Mouse (Mus musculus) mammary gland, adult 2 months (tissue): ENCODE measurements around the gene Lrba. TPM values are rescaled to one million over a fixed set of nuclear protein-coding genes. Genes with fewer than 3 reads are reported as not detected.

ENCODE experiments used
- polyA plus RNA-seq: library from polyadenylated mRNA; depleted of rRNA; stranded (reverse); fragments of >200 nt; gene quantifications from 2 replicates; pipeline ENCODE4 v1.2.3, GENCODE M21; 2012; ENCODE audit warnings: low replicate concordance; rRNA removed

Lrba gene
- polyA plus RNA-seq: 11.3 and 12.4 TPM in 2 replicates

GRCm38 (mm10) chr3:86224564-86225421 lies at the start of gene Lrba:
Lrba (plus strand) TSS chr3:86224680.

DNA sequence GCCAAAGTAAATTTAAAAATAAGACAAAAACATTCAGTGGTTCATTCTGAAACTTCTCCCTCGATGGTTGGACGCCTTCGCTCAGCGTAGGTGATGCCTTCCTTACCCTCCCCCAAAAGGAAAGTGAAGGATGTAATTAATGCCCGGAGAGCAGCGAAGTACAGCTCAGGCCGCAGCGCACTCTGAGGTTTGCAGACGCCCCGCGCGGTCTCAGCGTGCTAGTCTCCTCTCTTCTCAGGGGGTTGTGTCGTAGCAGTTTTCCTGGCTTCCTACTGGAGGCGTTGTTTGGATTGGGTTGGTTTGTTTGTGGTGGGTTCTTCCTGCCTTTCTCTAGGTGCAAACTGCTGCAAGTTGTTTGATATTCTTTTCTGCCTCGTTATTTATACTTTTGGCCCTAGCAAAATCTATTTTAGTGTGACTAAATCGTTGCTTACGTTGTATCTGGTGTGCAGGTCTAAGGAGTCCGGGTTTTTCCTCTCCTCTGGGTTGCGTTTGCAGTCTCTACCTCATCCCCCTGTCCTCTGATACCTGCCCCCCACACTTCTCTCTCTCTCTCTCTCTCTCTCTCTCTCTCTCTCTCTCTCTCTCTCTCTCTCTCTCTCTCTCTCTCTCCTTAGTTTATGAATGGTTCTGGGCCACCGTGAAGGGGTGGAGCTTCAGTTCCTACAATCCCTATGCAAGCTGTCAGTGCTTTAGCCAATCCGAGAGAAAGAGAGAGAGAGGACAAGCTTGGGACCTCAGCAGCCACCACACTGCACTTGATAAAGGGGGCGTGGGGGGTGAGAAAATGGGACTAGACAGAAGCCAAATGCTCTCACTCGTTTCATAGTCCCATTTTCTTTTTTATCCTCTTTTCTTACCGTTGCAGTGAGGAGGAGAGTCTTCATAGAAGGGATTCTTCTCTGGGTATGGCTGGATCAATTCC lies 323.9 kb downstream of the Lrba start, which contains the start of gene Mab21l2:
Mab21l2 (minus strand) TSS at position 539 of the 925 bp plus-strand sequence.

Other genes starting within 250 kb of the Lrba start
- not detected in 2 replicates for gene Prss48, start 222.2 kb upstream of the Lrba start, polyA plus RNA-seq
- gene Rps3a1, start 82.0 kb upstream of the Lrba start, polyA plus RNA-seq: 144 and 312 TPM in 2 replicates